Mouse (Mus musculus) E14TG2a.4 (cell line): Measurements from ENCODE around the gene Kdelr3.

Source experiments
- H3K27me3 ChIP-seq: 2 replicates; pipeline ENCODE4 v1.6.1; 2014; ENCODE audit warnings: low read length, control low read depth; ENCODE audit not compliant: insufficient read depth
- H3K36me3 ChIP-seq: 2 replicates; pipeline ENCODE4 v1.6.1; 2014; ENCODE audit warnings: low read length, control low read depth; ENCODE audit not compliant: insufficient read depth
- H3K4me1 ChIP-seq: replicated peaks from 2 replicates; pipeline ENCODE4 v1.6.1; 2014; ENCODE audit warnings: low read depth, low read length, control low read depth
- H3K4me3 ChIP-seq: replicated peaks from 2 replicates; pipeline ENCODE4 v1.5.1; 2014; ENCODE audit warnings: mild to moderate bottlenecking, low read length
- H3K9me3 ChIP-seq: 2 replicates; pipeline ENCODE4 v1.6.1; 2014; ENCODE audit warnings: low read length, control low read depth
- CTCF ChIP-seq: conservative IDR thresholded peaks from 2 replicates; pipeline ENCODE4 v1.5.1; 2014; ENCODE audit warnings: low read length
- NANOG ChIP-seq: IDR thresholded peaks from 2 replicates; pipeline ENCODE4 v1.6.1; 2014; ENCODE audit warnings: borderline replicate concordance, low read length, mixed read lengths
- POU5F1 ChIP-seq: IDR thresholded peaks from 2 replicates; pipeline ENCODE4 v1.6.1; 2014; ENCODE audit warnings: low read length, borderline replicate concordance

Gene Kdelr3

GRCm38 (mm10) chr15:79507055-79507828 lies 9.0 kb upstream of the Kdelr3 start:
- Histone ChIP-seq H3K4me3 (peak overlapping the region; percentile 10; the same call in 1 of the 2 replicates), H3K9me3 (peaks cover 8% of the 10 kb centered on the region; the same call in 1 of the 2 replicates), H3K27me3 (peaks cover 95% of the 10 kb centered on the region), H3K4me1 (peaks cover 55% of the 10 kb centered on the region), H3K36me3 (no peaks in the 10 kb centered on the region)
- TF ChIP-seq CTCF (no peak), POU5F1 (no peak), NANOG (no peak)

- no peaks in the 10 kb centered on the region for H3K36me3 ChIP-seq
- H3K4me3 ChIP-seq = no peak overlapping the region
- peaks cover 93% of the 10 kb centered on the region for H3K27me3 ChIP-seq
- H3K4me1 ChIP-seq = peaks cover 50% of the 10 kb centered on the region
- 0 out of 2 replicates have a peak, but pooled peaks cover 5% of the 10 kb centered on the region for H3K9me3 ChIP-seq
- TF ChIP-seq CTCF (no peak), POU5F1 (no peak), NANOG (no peak)
These were observed 6.2 kb upstream of the Kdelr3 start for GRCm38 (mm10) chr15:79509998-79510397.

DNA sequence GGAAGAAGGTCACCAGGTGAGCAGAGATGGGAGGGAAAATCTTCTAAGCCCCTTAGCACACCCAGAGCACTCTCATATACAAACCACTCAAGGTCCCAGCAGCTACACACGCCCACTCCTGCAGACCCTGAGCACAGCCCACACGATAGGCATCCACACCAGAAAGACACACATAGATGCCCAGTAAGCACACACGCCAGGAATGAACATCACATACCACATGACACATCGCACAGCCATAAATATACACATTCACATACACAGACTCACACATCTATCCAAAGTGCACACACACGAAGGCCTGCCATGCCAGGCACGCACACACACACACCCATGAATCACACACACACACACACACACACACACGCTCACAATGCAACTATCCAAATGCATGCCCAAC lies 5.8 kb upstream of the Kdelr3 start:
- 0 out of 2 replicates have a peak, but pooled peaks cover 6% of the 10 kb centered on the region for H3K9me3 ChIP-seq
- peaks cover 93% of the 10 kb centered on the region for H3K27me3 ChIP-seq
- H3K4me1 ChIP-seq = peaks cover 51% of the 10 kb centered on the region
- TF ChIP-seq NANOG (no peak), CTCF (no peak), POU5F1 (no peak)
- H3K4me3 ChIP-seq = no peak overlapping the region
- H3K36me3 ChIP-seq = no peaks in the 10 kb centered on the region

GRCm38 (mm10) chr15:79511553-79512320 lies 4.5 kb upstream of the Kdelr3 start:
- peak overlapping the region; percentile 53 for H3K4me3 ChIP-seq
- peaks cover 52% of the 10 kb centered on the region for H3K4me1 ChIP-seq
- TF ChIP-seq POU5F1 (no peak), CTCF (no peak), NANOG (no peak)
- peaks cover 97% of the 10 kb centered on the region for H3K27me3 ChIP-seq
- no peaks in the 10 kb centered on the region for H3K36me3 ChIP-seq
- 0 out of 2 replicates have a peak, but pooled peaks cover 6% of the 10 kb centered on the region for H3K9me3 ChIP-seq

DNA sequence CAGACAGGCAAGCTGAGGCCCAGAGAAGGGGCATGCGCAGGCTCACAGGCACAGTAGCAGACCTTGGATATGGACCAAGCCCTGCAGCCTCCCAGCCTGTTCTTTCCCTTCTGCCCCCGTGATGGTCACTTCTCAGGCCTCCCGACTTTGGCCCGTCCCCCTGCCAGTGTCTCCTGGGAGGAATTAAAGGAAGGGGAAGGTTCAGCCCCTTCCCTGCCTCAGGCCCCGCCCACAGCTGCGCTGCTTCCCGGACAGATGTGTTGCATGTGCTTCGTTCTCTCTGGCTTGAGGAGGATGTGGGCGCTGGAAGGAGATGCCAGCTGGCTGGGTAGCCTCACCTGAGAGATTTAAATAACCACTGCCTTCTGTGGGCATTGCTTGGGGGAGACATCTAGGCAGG lies 2.3 kb upstream of the Kdelr3 start:
- H3K4me1 ChIP-seq = peaks cover 60% of the 10 kb centered on the region
- TF ChIP-seq NANOG (no peak), POU5F1 (no peak), CTCF (no peak)

DNA sequence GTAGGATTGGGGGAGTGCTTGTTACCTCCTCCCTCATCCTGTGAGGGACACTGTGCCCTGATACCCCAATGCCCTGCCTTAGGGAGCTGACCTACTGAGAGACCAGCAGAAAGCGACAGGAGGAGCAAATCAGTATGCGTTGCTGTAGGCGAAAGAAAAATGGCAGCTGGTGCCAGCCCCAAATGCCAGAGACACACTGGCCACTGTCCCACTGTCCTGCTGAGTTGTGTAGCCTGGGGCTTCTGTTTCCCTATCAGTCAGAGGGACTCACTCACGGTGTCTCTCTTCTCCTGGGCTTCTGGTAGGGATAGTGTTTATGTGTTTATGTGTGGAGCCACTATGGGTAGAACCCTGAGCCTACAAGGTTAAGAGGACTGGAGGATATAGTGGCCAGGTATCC lies 1.5 kb downstream of the Kdelr3 start:
- H3K4me1 ChIP-seq = peaks cover 66% of the 10 kb centered on the region
- peaks cover 2% of the 10 kb centered on the region for H3K36me3 ChIP-seq
- H3K9me3 ChIP-seq = 0 out of 2 replicates have a peak, but pooled peaks cover 6% of the 10 kb centered on the region
- H3K27me3 ChIP-seq = peaks cover 50% of the 10 kb centered on the region
- peak overlapping the region; percentile 82; the same call in 1 of the 2 replicates for H3K4me3 ChIP-seq
- no peak for TF ChIP-seq NANOG
- TF ChIP-seq POU5F1 = no peak
- no peak for TF ChIP-seq CTCF

More for the DNA sequence above, 2.3 kb upstream of the Kdelr3 start:
- Histone ChIP-seq H3K36me3 (no peaks in the 10 kb centered on the region), H3K9me3 (0 out of 2 replicates have a peak, but pooled peaks cover 6% of the 10 kb centered on the region), H3K27me3 (peaks cover 88% of the 10 kb centered on the region), H3K4me3 (no peak overlapping the region)

DNA sequence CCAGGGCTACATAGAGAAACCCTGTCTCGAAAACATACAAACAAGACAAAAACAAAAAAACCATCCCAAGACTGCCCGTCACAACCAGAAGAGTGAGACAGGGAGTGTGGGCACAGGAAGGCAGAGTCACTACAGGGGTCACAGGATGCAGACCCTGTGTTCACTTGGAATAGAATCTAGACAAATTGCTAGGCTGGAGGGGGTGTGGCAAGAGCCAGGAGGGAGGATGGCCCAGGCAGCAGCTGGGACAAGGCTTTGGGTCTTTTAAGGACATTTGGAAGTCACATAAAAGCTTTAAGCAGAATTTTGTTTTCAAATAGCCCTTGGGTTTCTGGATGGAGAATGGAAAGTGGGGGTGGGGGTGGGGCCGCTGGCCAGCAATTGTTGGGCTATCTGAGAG lies 2.4 kb downstream of the Kdelr3 start:
- no peak for TF ChIP-seq POU5F1
- TF ChIP-seq CTCF = no peak
- no peak for TF ChIP-seq NANOG
- Histone ChIP-seq H3K4me3 (peak overlapping the region; percentile 26; the same call in 1 of the 2 replicates), H3K27me3 (peaks cover 44% of the 10 kb centered on the region), H3K4me1 (peaks cover 64% of the 10 kb centered on the region), H3K9me3 (0 out of 2 replicates have a peak, but pooled peaks cover 6% of the 10 kb centered on the region), H3K36me3 (peaks cover 10% of the 10 kb centered on the region)

DNA sequence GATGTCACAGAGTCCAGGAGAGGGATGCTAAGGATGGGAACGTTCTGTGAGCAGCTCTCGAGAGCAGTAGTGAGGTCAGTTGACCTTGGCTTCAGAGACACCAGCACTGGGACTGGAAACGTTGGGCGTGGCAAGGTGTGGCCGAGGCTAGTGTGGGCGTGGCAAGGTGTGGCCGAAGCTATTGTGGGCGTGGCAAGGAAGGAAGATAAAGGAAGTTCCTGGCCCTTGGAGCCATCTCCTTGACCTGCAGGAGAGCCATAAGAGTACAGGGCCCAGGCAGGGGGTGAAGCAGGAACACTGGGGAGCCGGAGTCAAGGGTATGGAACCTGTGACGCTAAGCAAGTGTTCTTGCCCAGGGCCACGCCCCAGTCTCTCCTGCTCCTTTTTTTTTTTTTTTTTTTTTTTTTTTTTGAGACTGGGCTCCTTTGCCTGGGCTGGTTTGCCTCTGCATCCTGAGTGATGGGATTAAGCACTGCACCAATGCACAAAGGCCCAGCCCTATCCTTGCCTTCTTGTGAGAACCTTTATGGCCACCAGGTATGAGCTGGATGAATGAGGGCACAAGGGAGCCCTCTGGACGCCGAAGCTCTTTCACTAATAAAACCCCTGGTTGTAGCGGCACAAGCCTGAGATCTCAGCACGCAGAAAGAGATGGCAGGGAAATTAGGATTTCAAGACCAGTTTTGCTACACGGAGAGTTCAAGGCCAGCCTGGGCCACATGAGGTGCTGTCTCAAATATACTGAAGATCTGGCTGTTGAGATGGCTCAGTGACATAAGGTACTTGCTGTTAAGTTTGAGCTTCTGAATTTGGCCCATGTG lies 3.4 kb downstream of the Kdelr3 start:
- Histone ChIP-seq H3K27me3 (peaks cover 33% of the 10 kb centered on the region), H3K9me3 (0 out of 2 replicates have a peak, but pooled peaks cover 5% of the 10 kb centered on the region), H3K36me3 (peaks cover 18% of the 10 kb centered on the region), H3K4me1 (peaks cover 65% of the 10 kb centered on the region), H3K4me3 (peak overlapping the region; percentile 13)
- TF ChIP-seq CTCF (no peak), NANOG (no peak), POU5F1 (no peak)
